Mouse (Mus musculus) bone marrow, adult 2 months (tissue): ENCODE results near the gene Vti1a. TPM values are rescaled to one million over a fixed set of nuclear protein-coding genes. Genes with fewer than 3 reads are reported as not detected.

Experiments used
- H3K27ac ChIP-seq: fragments of 200-500 bp; 2 replicates; pipeline ENCODE4 v1.5.1; 2012; ENCODE audit warnings: low read depth, mild to moderate bottlenecking, control low read depth, inconsistent platforms, low read length; ENCODE audit not compliant: control insufficient read depth, poor library complexity, insufficient read depth
- H3K4me1 ChIP-seq: fragments of 200-500 bp; 2 replicates; pipeline ENCODE4 v1.6.1; 2011; ENCODE audit warnings: low read length; ENCODE audit not compliant: control insufficient read depth, insufficient read depth
- H3K4me3 ChIP-seq: fragments of 200-500 bp; replicated peaks from 2 replicates; pipeline ENCODE3; 2011; ENCODE audit warnings: mild to moderate bottlenecking, low read depth, low read length, control low read depth; ENCODE audit not compliant: control insufficient read depth
- CTCF ChIP-seq: fragments of 200-500 bp; IDR thresholded peaks from 2 replicates; pipeline ENCODE4 v1.5.1; 2011; ENCODE audit warnings: low read length, control low read depth; ENCODE audit not compliant: control insufficient read depth, insufficient read depth
- POLR2A ChIP-seq: fragments of 200-500 bp; IDR thresholded peaks from 2 replicates; pipeline ENCODE4 v1.6.1; 2011; ENCODE audit warnings: low read depth, mild to moderate bottlenecking, control low read depth, low read length, borderline replicate concordance; ENCODE audit not compliant: control insufficient read depth
- WGBS: fragments of 180-500 bp; shearing (Covaris S2); methylation state at CpG from one replicate; pipeline ENCODE4 v1.1.7; 2018; 5-methylcytosine and 5-hydroxymethylcytosine counted together
- polyA plus RNA-seq: library from polyadenylated mRNA; stranded (reverse); fragments of >200 nt; gene quantifications from 2 replicates; pipeline ENCODE4 v1.2.4, GENCODE M21; 2011; ENCODE audit warnings: low replicate concordance; ENCODE audit not compliant: missing spikeins, insufficient read depth, insufficient read length

The Vti1a gene
- polyA plus RNA-seq, 1 experiment: 11.4 TPM

DNA sequence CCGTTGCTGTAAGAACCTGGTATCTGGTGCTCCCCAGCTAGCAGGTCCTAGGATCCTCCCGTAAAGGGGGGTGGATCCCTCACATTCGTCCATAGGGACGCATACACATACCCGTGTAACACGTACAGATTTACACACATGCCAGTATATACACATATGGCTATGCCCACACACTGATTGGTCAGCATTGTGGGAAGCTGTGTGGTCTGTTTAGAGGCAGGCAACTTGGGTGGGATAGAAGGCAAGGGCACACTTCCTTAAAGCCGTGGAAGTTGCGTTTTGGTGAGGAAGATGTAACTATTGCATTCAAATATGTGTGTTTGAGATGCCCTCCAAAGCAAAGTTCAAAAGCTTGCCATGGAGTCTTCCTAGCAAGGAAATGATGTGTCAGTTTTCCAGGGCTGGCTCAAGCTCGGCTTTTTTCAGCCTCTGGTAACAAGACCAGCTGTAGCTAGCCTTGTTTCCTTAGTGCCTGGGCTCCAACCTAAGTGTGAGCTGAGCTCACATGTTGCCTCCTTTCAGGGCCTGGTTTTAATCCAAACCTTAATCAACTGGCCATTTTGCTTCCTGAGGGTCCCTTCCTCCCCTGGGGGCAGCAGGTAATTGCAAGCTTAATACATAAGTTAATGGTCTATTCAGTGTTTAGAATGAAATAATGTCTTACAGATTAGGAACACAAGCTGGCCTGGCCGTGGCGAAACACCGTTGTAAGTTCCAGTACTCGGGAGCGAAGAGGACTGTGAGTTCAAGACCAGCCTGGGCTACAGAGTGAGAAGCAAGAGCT lies 271.7 kb downstream of the Vti1a start:
- WGBS: 82% methylated on average over 14 of the region's 14 CpGs
- Histone ChIP-seq H3K4me1 (no peaks in the 10 kb centered on the region; the same call in 1 of the 2 replicates), H3K4me3 (no peak overlapping the region), H3K27ac (no peak overlapping the region)
- no peak for TF ChIP-seq CTCF

DNA sequence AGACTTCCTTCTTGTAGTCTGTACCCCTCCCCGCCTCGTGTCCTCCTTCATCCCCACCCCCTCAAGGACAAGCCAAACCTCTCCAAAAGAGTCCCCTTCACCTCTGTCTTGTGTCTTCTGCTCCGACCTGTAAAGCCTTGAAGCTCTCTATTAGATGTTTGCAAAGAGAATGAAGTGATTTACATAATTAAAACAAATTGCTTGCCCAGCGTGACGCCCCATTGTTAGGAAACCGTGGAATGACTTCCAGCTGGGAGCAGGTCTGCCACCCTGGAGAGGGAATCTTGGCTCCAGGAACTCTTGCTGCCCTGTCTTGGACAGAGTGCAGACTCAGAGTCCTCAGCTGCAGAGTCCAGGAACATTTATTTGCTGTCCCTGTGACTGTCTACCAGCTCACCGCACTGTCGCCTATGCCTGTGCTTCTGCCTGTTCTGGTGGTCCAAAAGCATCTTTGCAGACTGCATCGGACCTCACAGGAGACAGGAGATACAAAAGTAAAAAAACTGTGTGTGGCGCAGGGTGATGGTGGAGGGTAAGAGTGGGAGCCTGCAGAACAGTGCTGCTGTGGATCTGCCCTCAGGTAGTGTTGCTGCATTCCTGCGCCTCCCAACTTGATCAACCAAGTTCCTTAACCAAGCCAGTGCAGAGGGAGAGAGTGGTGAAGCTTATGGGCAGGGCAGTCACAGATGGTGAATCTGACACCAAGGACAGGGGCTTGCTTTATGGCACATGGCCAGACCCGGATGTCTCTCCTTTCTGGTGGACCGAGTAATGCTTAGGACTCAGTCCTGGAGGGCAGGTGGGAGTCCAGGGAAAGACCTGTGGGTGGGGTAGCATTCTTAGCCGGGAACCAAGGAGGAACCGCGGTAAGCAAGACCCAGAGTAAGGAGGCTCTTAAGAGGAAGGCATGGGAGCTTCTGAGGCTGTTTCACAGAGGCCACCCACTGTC lies 273.1 kb downstream of the Vti1a start:
- no peak for TF ChIP-seq POLR2A
- no peak for TF ChIP-seq CTCF
- H3K4me3 ChIP-seq: no peak overlapping the region

DNA sequence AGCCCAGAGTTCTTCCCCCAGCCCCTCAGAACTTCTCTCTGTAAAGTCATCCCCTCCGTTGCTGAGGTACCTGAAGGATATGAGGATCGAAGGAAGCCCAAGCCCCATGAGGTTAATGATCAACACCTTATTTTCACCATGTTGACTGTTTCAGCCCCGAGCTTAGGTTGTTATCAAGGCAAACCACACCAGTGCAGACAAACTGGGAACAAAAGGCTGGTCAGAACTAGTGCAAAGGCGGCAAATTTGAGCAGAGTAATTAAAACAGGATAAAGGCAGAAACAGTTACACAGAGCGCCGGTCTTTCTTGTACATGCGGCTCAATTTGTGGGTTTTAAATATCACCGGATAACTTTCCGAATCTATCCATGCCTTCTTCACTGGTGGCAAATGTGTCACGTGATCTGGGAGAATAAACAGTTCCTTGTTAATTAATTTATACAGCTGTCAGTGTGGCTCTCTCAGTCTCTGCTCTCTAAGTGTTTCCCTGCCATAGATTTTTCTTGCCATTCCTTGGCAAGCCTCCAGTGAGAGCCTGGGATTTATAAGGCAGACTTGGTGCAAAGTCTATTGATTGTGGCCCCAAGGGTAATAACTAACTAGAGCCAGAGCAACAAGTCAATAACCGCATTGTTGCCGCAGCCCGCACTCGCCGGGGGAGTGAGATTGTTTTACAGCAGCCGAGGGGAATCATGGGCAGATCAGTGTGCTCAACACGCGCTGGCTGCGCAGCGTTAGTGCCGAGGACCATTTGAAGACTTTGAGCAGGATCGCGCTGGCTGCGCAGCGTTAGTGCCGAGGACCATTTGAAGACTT lies 277.0 kb downstream of the Vti1a start:
- H3K27ac ChIP-seq: no peak overlapping the region

More for the DNA sequence above, 273.1 kb downstream of the Vti1a start:
- Histone ChIP-seq H3K4me1 (no peaks in the 10 kb centered on the region; the same call in 1 of the 2 replicates), H3K27ac (no peak overlapping the region)
- WGBS: 85% methylated on average over 16 of the region's 16 CpGs

DNA sequence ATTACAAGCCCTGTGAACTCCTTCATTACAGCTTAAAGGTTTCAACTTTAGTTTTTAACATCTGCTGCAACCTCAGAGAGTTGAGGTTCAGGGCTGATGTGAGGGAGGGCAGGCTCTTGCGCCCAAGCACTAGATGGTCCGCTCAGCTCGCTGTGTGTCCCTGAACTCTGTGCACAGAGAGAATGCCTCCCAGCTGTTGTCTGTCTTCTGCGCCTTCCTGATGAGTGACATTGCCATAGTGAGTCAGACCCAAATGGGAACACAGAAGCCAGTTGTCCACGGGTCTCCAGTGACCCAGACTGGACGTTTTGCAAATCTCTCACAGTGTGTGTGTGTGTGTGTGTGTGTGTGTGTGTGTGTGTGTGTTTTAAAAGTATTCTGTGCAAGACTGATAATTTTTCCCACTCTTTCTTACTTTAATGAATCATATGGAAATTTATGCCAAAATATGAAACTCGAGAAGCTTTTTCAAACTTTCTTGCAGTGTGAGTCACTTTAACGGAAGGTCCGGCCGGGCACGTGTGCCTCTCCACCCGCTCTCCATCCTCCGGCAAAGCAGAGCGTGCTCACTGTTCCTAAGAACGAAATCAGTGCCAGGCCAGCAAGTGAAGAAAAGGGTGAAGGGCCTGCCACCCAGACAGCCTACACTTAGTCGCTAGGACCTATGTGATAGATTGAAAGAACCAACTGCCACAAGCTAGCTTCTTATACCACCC lies 277.8 kb downstream of the Vti1a start:
- no peak for TF ChIP-seq POLR2A
- no peak for TF ChIP-seq CTCF
- no peak overlapping the region for H3K27ac ChIP-seq
- 89% methylated on average over 16 of the region's 16 CpGs for WGBS
- H3K4me3 ChIP-seq: no peak overlapping the region
- no peaks in the 10 kb centered on the region for H3K4me1 ChIP-seq

More for the DNA sequence above, 277.0 kb downstream of the Vti1a start:
- TF ChIP-seq CTCF (no peak), POLR2A (no peak)
- 91% methylated on average over 26 of the region's 26 CpGs for WGBS
- H3K4me1 ChIP-seq: no peaks in the 10 kb centered on the region
- H3K4me3 ChIP-seq: no peak overlapping the region

DNA sequence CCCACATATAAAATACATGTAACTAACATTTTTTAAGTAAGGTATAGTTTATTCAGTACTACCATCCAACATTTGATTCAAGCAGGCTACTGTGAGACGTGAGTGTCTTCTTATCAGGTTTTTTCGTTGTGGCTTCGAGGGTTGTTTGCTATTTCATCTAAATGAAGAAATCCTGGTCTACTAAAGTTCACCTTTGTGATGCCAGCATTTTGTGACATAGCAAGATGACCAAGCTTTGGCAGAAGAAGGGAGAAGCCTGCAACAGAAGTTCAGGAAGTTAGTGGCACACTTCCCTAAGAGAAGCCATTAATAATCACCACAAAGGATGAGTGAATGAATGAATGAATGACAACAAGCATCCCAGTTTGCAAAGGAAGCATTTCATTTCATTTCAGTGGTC lies 278.4 kb downstream of the Vti1a start:
- no peaks in the 10 kb centered on the region for H3K4me1 ChIP-seq
- TF ChIP-seq POLR2A (no peak), CTCF (no peak)
- no peak overlapping the region for H3K27ac ChIP-seq
- 75% methylated on average over 3 of the region's 3 CpGs for WGBS
- H3K4me3 ChIP-seq: no peak overlapping the region

DNA sequence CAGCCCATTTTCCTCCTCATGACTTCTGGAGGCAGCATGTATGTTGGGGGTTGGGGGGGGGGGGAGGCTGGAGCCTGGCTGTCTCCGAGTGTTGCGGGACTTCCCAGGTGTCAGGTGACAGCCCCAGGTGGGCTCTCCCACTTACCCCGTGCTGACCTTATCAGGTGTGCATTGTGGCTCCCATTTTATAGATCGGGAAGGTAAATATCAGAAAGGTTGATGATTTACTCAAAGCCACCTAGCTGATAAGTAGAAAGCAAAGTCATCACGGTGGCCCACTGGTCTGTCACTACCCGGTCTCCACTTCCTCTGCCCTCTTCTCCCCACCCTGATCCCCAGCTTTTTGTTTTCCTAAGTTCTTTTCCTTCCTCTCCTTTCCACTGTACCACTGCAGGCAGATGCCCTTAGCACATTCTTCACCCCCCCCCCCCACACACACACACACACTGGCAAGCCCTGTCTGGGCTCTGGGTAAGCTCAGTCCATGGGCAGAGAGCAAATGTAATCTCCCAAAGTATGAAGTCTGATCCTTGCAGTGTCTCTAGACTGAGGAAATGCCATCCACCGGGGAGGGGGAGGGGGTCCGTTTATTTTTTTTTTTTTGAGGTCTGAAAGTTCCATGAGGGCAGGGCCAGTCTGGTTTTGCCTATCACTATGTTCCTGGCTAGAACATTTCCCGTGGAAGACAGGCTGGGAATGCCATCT lies 280.0 kb downstream of the Vti1a start:
- 61% methylated on average over 9 of the region's 9 CpGs for WGBS
- no peak overlapping the region for H3K27ac ChIP-seq
- no peaks in the 10 kb centered on the region for H3K4me1 ChIP-seq
- no peak overlapping the region for H3K4me3 ChIP-seq
- TF ChIP-seq CTCF (no peak), POLR2A (no peak)

DNA sequence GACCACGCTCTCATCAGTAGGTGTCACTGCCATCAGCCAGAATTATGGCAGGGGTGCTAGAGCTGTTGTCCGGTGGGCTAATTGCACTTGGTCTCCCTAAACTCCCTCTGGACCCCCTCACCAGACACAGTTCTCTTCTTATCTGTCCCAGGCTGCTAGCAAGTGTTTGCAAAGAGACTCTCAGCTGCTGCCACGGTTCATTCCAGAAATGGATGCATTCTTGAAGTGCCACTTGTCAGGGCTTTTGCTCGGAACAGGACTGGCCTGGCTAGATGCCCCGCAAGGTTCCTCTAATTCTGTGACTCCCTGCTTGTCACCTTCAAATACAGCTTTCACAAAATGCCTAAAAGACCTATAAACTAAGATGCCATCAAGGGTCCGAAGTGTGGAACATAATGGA lies 280.7 kb downstream of the Vti1a start:
- no peak overlapping the region for H3K4me3 ChIP-seq
- no peak for TF ChIP-seq CTCF
- TF ChIP-seq POLR2A: no peak
- 85% methylated on average over 6 of the region's 6 CpGs for WGBS
- no peaks in the 10 kb centered on the region for H3K4me1 ChIP-seq
- no peak overlapping the region for H3K27ac ChIP-seq
